Comparison of ENCODE assay signal across 14 mouse cellular contexts in genomic region chr15:101413916-101414635, GRCm38 (mm10). TPM values are rescaled to one million over a fixed set of nuclear protein-coding genes. Genes with fewer than 3 reads are reported as not detected.
DNase-seq lines count a peak whose midpoint lies in the region; ATAC-seq and TF ChIP-seq lines count a peak whose summit lies in the region.
"Had no signal": no experiment of that assay in that cellular context is flagged by ENCODE, and none has a peak within 500 bp of the region (broad histone marks: within the 10 kb centered on the region; RNA-seq: fewer than 3 reads in every experiment).

No protein-coding gene starts in this region.

- peaks cover 21% of the 10 kb centered on the region for H3K4me1 ChIP-seq in kidney, embryonic 15.5 days

- WGBS in kidney, embryonic 15.5 days: 38% methylated on average over 7 of the region's 7 CpGs

- TF ChIP-seq CTCF in layer of hippocampus, adult 2 months (conservative IDR thresholded peaks at IDR 0.05): 0 out of 2 replicates have a peak, but pooled peaks have one; percentile 8

- H3K9me3 ChIP-seq in kidney, embryonic 15.5 days (replicated peaks): no peaks in the 10 kb centered on the region
- H3K9me3 ChIP-seq: heart, embryonic 15.5 days had no signal

- H3K27me3 ChIP-seq in kidney, embryonic 15.5 days: peaks cover 31% of the 10 kb centered on the region

- no peaks in the 10 kb centered on the region for H3K36me3 ChIP-seq in kidney, embryonic 15.5 days
- H3K36me3 ChIP-seq: heart, embryonic 15.5 days had no signal

- ATAC-seq in kidney, embryonic 15.5 days (replicated peaks; ENCODE audit: low FRiP score): no peak
- no peak for ATAC-seq in granulocyte monocyte progenitor cell, adult 5-6 weeks (replicated peaks; ENCODE audit: poor library complexity, severe bottlenecking)

- 0 out of 2 replicates have a peak overlapping the region, but pooled peaks have one; percentile 20 for H3K4me2 ChIP-seq in kidney, embryonic 15.5 days
- H3K4me2 ChIP-seq: heart, embryonic 15.5 days had no signal

- no peak overlapping the region for H3K27ac ChIP-seq in layer of hippocampus, adult 2 months
- no peak overlapping the region for H3K27ac ChIP-seq in kidney, embryonic 15.5 days
- H3K27ac ChIP-seq: heart, embryonic 15.5 days had no signal

- H3K4me3 ChIP-seq in layer of hippocampus, adult 2 months: no peak overlapping the region
- no peak overlapping the region for H3K4me3 ChIP-seq in kidney, embryonic 15.5 days (replicated peaks)
- H3K4me3 ChIP-seq: heart, embryonic 15.5 days had no signal

- H3K9ac ChIP-seq in kidney, embryonic 15.5 days: no peak overlapping the region
- H3K9ac ChIP-seq: heart, embryonic 15.5 days had no signal

- DNase-seq in layer of hippocampus, adult 2 months (ENCODE audit: low spot score in 2 of 2): no peak
- no peak for DNase-seq in layer of hippocampus, postnatal 25 days (ENCODE audit: extremely low spot score in 1 of 2, low spot score in 1 of 2)
- DNase-seq in 3134 (ENCODE audit: extremely low read depth, insufficient read length, low spot score) (peak; percentile 23), NIH3T3 (ENCODE audit: low read depth) (peak; percentile 65)
- no peak for DNase-seq in adrenal gland, postnatal 36 days
- DNase-seq in testis, postnatal 10 days (ENCODE audit: low spot score): no peak
- DNase-seq: cerebellum, adult 8-10 months had no signal

RNA-seq across cellular contexts. Expression of gene Krt7, which starts 3.2 kb away (rescaled TPM):
- not detected for total RNA-seq in layer of hippocampus, adult 2 months (2021)
- not detected for total RNA-seq in layer of hippocampus, postnatal 25 days (2021)
- 69.4 and 73.4 TPM in 2 replicates for polyA plus RNA-seq in kidney, embryonic 15.5 days (2015; fragmentation: Nextera tagmentation; extraction: Ambion mirVana)
- 1 to 10 TPM in 1 of 2 experiments, under 1 TPM in 1; 0.89 to 1.8 TPM for total RNA-seq in adrenal gland, postnatal 36 days (2021)
- total RNA-seq in granulocyte monocyte progenitor cell, adult 5-6 weeks (2014; fragmentation: Nextera tagmentation): 0.21 and 0.67 TPM in 2 replicates
- total RNA-seq in granulocyte monocyte progenitor cell, adult 5-6 weeks (2017): 0.39 TPM in 1 of 2 replicates, not detected in the other

RNA-seq across cellular contexts. Expression of gene Krt87, which starts 24.5 kb away (rescaled TPM):
- total RNA-seq in layer of hippocampus, adult 2 months (2021): under 1 TPM; 0.46 to 0.69 TPM
- under 1 TPM; 0.42 to 0.71 TPM for total RNA-seq in layer of hippocampus, postnatal 25 days (2021)
- not detected in 2 replicates for polyA plus RNA-seq in kidney, embryonic 15.5 days (2015; fragmentation: Nextera tagmentation; extraction: Ambion mirVana)
- total RNA-seq in adrenal gland, postnatal 36 days (2021): not detected
- not detected in 2 replicates for total RNA-seq in granulocyte monocyte progenitor cell, adult 5-6 weeks (2014; fragmentation: Nextera tagmentation)
- not detected in 2 replicates for total RNA-seq in granulocyte monocyte progenitor cell, adult 5-6 weeks (2017)
- polyA plus RNA-seq: heart, embryonic 15.5 days; intestine, embryonic 14.5 days; liver, embryonic 16.5 days had no signal

RNA-seq across cellular contexts. Expression of gene Krt88, which starts 33.5 kb away (rescaled TPM):
- not detected for total RNA-seq in layer of hippocampus, adult 2 months (2021)
- not detected for total RNA-seq in layer of hippocampus, postnatal 25 days (2021)
- polyA plus RNA-seq in kidney, embryonic 15.5 days (2015; fragmentation: Nextera tagmentation; extraction: Ambion mirVana): 0.17 and 0.18 TPM in 2 replicates
- total RNA-seq in adrenal gland, postnatal 36 days (2021): not detected
- not detected in 2 replicates for total RNA-seq in granulocyte monocyte progenitor cell, adult 5-6 weeks (2014; fragmentation: Nextera tagmentation)
- total RNA-seq in granulocyte monocyte progenitor cell, adult 5-6 weeks (2017): not detected in 2 replicates
- total RNA-seq: left cerebral cortex, postnatal 14 days had no signal
- polyA plus RNA-seq: frontal cortex, adult 2 months; heart, embryonic 15.5 days; intestine, embryonic 14.5 days; liver, embryonic 16.5 days had no signal

RNA-seq across cellular contexts. Expression of gene Krt80, which starts 44.1 kb away (rescaled TPM):
- total RNA-seq in layer of hippocampus, adult 2 months (2021): under 1 TPM; 0.12 to 0.18 TPM
- under 1 TPM; 0.21 to 0.22 TPM for total RNA-seq in layer of hippocampus, postnatal 25 days (2021)
- polyA plus RNA-seq in kidney, embryonic 15.5 days (2015; fragmentation: Nextera tagmentation; extraction: Ambion mirVana): 1.6 and 2.3 TPM in 2 replicates
- total RNA-seq in adrenal gland, postnatal 36 days (2021): 1 to 10 TPM; 1.4 to 2.0 TPM
- total RNA-seq in granulocyte monocyte progenitor cell, adult 5-6 weeks (2014; fragmentation: Nextera tagmentation): 3.2 and 4.2 TPM in 2 replicates
- 1.2 and 1.3 TPM in 2 replicates for total RNA-seq in granulocyte monocyte progenitor cell, adult 5-6 weeks (2017)

RNA-seq across cellular contexts. Expression of gene Krt81, which starts 49.5 kb away (rescaled TPM):
- not detected for total RNA-seq in layer of hippocampus, adult 2 months (2021)
- total RNA-seq in layer of hippocampus, postnatal 25 days (2021): not detected
- polyA plus RNA-seq in kidney, embryonic 15.5 days (2015; fragmentation: Nextera tagmentation; extraction: Ambion mirVana): not detected in 2 replicates
- total RNA-seq in adrenal gland, postnatal 36 days (2021): not detected
- total RNA-seq in granulocyte monocyte progenitor cell, adult 5-6 weeks (2014; fragmentation: Nextera tagmentation): not detected in 2 replicates
- not detected in 2 replicates for total RNA-seq in granulocyte monocyte progenitor cell, adult 5-6 weeks (2017)
- total RNA-seq: left cerebral cortex, postnatal 14 days had no signal
- polyA plus RNA-seq: frontal cortex, adult 2 months; heart, embryonic 15.5 days; intestine, embryonic 14.5 days; liver, embryonic 16.5 days had no signal

Comparison
In these comparisons a context has a peak if more than half of its experiments do, and no peak if none do; other contexts are left out.
1. DNase-seq: peak in 3134 (single experiment) and NIH3T3 (single experiment); none in layer of hippocampus, adult 2 months (0 of 2), layer of hippocampus, postnatal 25 days (0 of 2), adrenal gland, postnatal 36 days (0 of 2) and testis, postnatal 10 days (single experiment).